Mouse (Mus musculus): Measurements from ENCODE around the gene Mbd5.

GRCm38 (mm10) chr2:49229725-49230124 is 280.4 kb downstream of the Mbd5 start:
- TF ChIP-seq CTCF (IDR thresholded peaks at IDR 0.05; ENCODE audit: borderline replicate concordance, insufficient read depth, low read length) (no peak), POLR2A (IDR thresholded peaks at IDR 0.05; ENCODE audit: low read depth, low read length) (no peak)

Measured in embryonic fibroblast, embryonic 13.5 days (primary cell).